In genomic region chr9:32350332-32350731, GRCm38 (mm10) we compare ENCODE assay signal across 9 mouse cellular contexts. TPM values are rescaled to one million over a fixed set of nuclear protein-coding genes. Genes with fewer than 3 reads are reported as not detected.
DNase-seq lines count a peak whose midpoint lies in the region; ATAC-seq and TF ChIP-seq lines count a peak whose summit lies in the region.
"Had no signal": no experiment of that assay in that cellular context is flagged by ENCODE, and none has a peak within 500 bp of the region (broad histone marks: within the 10 kb centered on the region; RNA-seq: fewer than 3 reads in every experiment).

No protein-coding gene starts in this region.

- H3K4me2 ChIP-seq in liver, embryonic 12.5 days = no peak overlapping the region
- H3K4me2 ChIP-seq: stomach, embryonic 15.5 days had no signal

- no peaks in the 10 kb centered on the region for H3K9me3 ChIP-seq in liver, embryonic 12.5 days (replicated peaks)
- H3K9me3 ChIP-seq: stomach, embryonic 15.5 days had no signal

- no peak overlapping the region for H3K9ac ChIP-seq in liver, embryonic 12.5 days
- H3K9ac ChIP-seq: stomach, embryonic 15.5 days had no signal

- peaks cover 23% of the 10 kb centered on the region for H3K27me3 ChIP-seq in liver, embryonic 12.5 days (replicated peaks)

- no peaks in the 10 kb centered on the region for H3K4me1 ChIP-seq in liver, embryonic 12.5 days
- no peaks in the 10 kb centered on the region for H3K4me1 ChIP-seq in bone marrow, adult 2 months (ENCODE audit: control insufficient read depth, insufficient read depth, low read length)
- H3K4me1 ChIP-seq in embryonic fibroblast, embryonic 13.5 days (ENCODE audit: control insufficient read depth, insufficient read depth, low read length) = no peaks in the 10 kb centered on the region
- H3K4me1 ChIP-seq: stomach, embryonic 15.5 days had no signal

- no peak for TF ChIP-seq POLR2A in bone marrow, adult 2 months (IDR thresholded peaks at IDR 0.05; ENCODE audit: borderline replicate concordance, control insufficient read depth, low read depth, low read length)
- no peak for TF ChIP-seq POLR2A in embryonic fibroblast, embryonic 13.5 days (IDR thresholded peaks at IDR 0.05; ENCODE audit: low read depth, low read length)

- intact Hi-C loops in left cerebral cortex, postnatal 25 days (cut with DNase I) = loop anchor here (1.0 to 5.0 kb wide), 3 partner anchors 78 to 744 kb away; no protein-coding TSS in a partner anchor

- H3K36me3 ChIP-seq in liver, embryonic 12.5 days = no peaks in the 10 kb centered on the region
- H3K36me3 ChIP-seq: stomach, embryonic 15.5 days had no signal

- TF ChIP-seq CTCF in bone marrow, adult 2 months (IDR thresholded peaks at IDR 0.05; ENCODE audit: control insufficient read depth, insufficient read depth, low read length) = peak; percentile 74
- TF ChIP-seq CTCF in embryonic fibroblast, embryonic 13.5 days (IDR thresholded peaks at IDR 0.05; ENCODE audit: borderline replicate concordance, insufficient read depth, low read length) = peak; percentile 58; the same call in 1 of the 2 replicates

- H3K4me3 ChIP-seq in liver, embryonic 12.5 days = no peak overlapping the region
- no peak overlapping the region for H3K4me3 ChIP-seq in bone marrow, adult 2 months (replicated peaks; ENCODE audit: control insufficient read depth, low read depth, low read length)
- no peak overlapping the region for H3K4me3 ChIP-seq in embryonic fibroblast, embryonic 13.5 days (ENCODE audit: insufficient read depth, low read length)
- H3K4me3 ChIP-seq: stomach, embryonic 15.5 days had no signal

- no peak overlapping the region for H3K27ac ChIP-seq in liver, embryonic 12.5 days
- H3K27ac ChIP-seq in bone marrow, adult 2 months (ENCODE audit: control insufficient read depth, insufficient read depth, low read depth, low read length, poor library complexity) = no peak overlapping the region
- H3K27ac ChIP-seq in embryonic fibroblast, embryonic 13.5 days (ENCODE audit: insufficient read depth, low read length) = no peak overlapping the region
- H3K27ac ChIP-seq: stomach, embryonic 15.5 days had no signal

- ATAC-seq in liver, embryonic 12.5 days = no peak

- 3% methylated on average over 6 of the region's 6 CpGs for WGBS in liver, embryonic 12.5 days (ENCODE audit: insufficient replicate concordance)
- WGBS in bone marrow, adult 2 months = 3% methylated on average over 6 of the region's 6 CpGs

- DNase-seq in liver = peak; percentile 72
- peak; percentile 42 for DNase-seq in hindlimb bud, embryonic 11.5 days (ENCODE audit: extremely low spot score, low read depth, low spot score)
- peak; percentile 76 to 81 for DNase-seq in left cerebral cortex, postnatal 25 days (ENCODE audit: low spot score in 2 of 2)
- peak; percentile 29 for DNase-seq in retina, adult 2 months (ENCODE audit: low read depth, low spot score)
- peak; percentile 58 for DNase-seq in thymus, postnatal 25 days

RNA-seq across cellular contexts. Expression of gene Kcnj5, which starts 6.2 kb away (rescaled TPM):
- polyA plus RNA-seq in liver, embryonic 12.5 days (2016; fragmentation: Nextera tagmentation; extraction: Ambion mirVana) = 3.2 and 3.4 TPM in 2 replicates
- 2.5 and 6.1 TPM in 2 replicates for polyA plus RNA-seq in bone marrow, adult 2 months (2011; ENCODE audit: insufficient read depth, insufficient read length, low replicate concordance, missing spikeins)
- not detected in 2 replicates for polyA plus RNA-seq in embryonic fibroblast, embryonic 13.5 days (2011; ENCODE audit: insufficient read length, low read depth, missing spikeins)
- under 1 TPM; 0.53 to 0.62 TPM for total RNA-seq in left cerebral cortex, postnatal 25 days (2021)

RNA-seq across cellular contexts. Expression of gene Kcnj1, which starts 22.0 kb away (rescaled TPM):
- not detected in 2 replicates for polyA plus RNA-seq in liver, embryonic 12.5 days (2016; fragmentation: Nextera tagmentation; extraction: Ambion mirVana)
- polyA plus RNA-seq in bone marrow, adult 2 months (2011; ENCODE audit: insufficient read depth, insufficient read length, low replicate concordance, missing spikeins) = not detected in 2 replicates
- polyA plus RNA-seq in embryonic fibroblast, embryonic 13.5 days (2011; ENCODE audit: insufficient read length, low read depth, missing spikeins) = not detected in 2 replicates
- total RNA-seq in left cerebral cortex, postnatal 25 days (2021) = not detected
- polyA plus RNA-seq: stomach, embryonic 15.5 days had no signal
